Mouse (Mus musculus) heart, adult 9 months (tissue): ENCODE measurements around the gene Slc35g3.
A peak's percentile ranks its signal among the peaks of the same experiment; 100 is the strongest.

Experiments used
- DNase-seq, 2 experiments: peaks; one replicate each; pipeline ENCODE4 v3.0.0; 2022; ENCODE audit warnings: low spot score in 2 of 2

Gene Slc35g3

GRCm38 (mm10) chr11:69761868-69762267, at the start of gene Slc35g3:
Gene Slc35g3 (minus strand): TSS chr11:69761968.
- no peak for DNase-seq

DNA sequence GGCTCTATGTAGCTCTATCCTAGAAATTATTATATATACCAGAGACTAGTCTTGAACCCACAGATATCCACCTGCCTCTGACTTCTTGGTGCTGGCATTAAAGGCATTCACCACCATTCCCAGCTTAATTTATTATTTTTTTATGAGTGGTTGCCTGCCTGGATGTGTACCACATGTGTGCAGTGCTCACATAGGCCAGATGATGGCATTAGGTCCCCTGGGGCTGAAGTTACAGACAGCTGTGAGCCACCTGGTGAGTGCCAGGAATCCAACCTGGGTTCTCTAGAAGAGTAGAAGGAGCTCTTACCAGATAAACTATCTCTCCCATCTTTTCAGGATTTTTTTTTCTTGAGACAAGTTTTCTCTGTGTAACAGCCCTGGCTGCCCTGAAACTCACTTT, 48.5 kb upstream of the Slc35g3 start:
- no peak for DNase-seq

GRCm38 (mm10) chr11:69807641-69808040, 45.9 kb upstream of the Slc35g3 start:
- DNase-seq, result no peak

- no peak for DNase-seq
These were observed 44.6 kb upstream of the Slc35g3 start for GRCm38 (mm10) chr11:69806378-69806777.

- no peak for DNase-seq
These were observed 43.5 kb upstream of the Slc35g3 start, which contains the start of gene Tmem102 for GRCm38 (mm10) chr11:69804972-69805909. Gene Tmem102 (minus strand): TSS chr11:69805624.

- peak; percentile 39 to 45 for DNase-seq
These were observed 42.8 kb upstream of the Slc35g3 start for GRCm38 (mm10) chr11:69804652-69804940.

DNA sequence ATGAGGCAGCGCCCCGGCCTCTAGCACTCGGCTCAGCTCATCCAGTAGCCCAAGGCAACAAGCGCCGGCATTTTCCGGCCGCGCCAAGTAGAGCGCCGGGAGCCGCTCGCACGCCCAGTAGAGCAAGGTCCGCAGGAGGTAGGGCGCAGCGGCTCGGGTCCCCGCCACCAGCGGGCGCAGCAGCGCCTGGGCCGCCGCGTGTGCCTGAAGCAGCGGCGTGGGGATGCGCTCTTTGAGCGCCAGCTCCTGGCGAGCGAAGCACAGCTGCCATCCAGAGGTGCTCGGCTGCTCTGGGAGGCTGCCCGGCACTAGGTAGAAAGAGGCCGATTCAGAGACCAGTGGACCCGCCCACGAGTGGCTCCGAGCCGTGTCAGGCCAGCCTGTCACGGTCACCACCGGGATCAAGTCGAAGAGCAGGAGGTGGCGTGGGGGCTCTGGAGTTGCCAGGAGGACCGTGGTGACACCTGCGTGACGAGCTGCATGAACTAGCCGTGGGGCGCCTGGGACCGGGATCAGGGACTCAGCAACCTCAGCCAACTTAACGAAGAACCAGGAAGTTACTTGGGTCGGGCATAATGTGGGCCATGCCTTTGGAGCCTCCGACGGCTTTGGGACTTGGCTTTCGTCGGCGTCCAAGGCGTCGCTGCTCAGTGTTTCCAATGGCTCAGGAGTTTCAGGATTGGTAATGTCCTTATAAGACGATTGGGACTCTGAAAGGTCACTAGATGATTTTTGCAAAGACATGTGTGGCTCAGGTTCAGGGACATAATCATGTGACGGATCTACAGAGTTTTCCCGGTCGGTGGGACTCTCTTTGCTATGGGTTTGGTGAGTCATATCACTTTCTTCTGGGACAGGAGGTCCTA, 42.3 kb upstream of the Slc35g3 start:
- DNase-seq, result peak; percentile 74 to 78

DNA sequence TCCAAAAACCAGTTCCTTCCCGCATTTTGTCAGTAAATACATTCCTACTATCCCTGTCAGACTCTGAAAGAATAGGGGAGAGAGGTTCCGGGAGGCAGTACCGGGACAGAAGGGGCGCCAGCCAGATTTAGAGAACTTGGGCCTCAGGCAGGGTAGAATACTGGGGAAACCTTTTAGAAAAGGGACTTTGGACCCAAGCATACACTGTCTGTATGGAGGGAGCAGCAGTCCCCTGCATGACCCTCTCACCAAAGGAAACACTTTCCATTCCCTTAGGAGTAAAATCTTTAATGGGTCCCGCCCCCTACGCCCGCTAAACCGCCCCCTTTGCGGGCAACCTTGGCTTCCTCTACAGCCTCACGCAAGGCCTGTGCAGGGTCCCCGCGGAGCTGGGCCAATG, 41.6 kb upstream of the Slc35g3 start:
- DNase-seq, result no peak

DNA sequence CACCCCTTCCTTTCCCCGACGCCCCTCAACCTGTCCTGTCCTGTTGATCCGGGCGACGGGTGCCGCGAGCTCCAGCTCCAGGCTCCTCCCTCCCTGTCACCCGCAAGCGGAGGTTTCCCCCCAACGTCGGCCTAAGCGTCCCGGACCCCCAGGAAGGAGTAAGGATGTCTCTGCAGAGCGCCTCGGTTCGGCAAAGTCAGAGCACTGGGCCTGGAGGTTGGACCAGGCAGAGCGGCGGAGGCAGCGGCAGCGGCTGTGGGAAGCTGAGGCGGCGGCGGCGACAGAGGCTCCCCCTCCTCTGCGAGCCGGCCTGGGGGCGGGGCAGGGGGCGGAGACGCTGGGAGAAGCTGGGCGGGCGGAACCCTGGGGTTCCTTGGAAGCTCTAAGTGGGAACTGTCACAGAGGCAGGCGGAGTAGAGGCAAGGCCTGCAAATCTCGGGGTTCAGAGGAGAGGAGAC, 40.9 kb upstream of the Slc35g3 start:
- peak; percentile 89 for DNase-seq

- DNase-seq, result no peak
These were observed 39.7 kb upstream of the Slc35g3 start, which contains the start of gene Fgf11 for GRCm38 (mm10) chr11:69801379-69801977. Gene Fgf11 (minus strand): TSS chr11:69801857.

DNA sequence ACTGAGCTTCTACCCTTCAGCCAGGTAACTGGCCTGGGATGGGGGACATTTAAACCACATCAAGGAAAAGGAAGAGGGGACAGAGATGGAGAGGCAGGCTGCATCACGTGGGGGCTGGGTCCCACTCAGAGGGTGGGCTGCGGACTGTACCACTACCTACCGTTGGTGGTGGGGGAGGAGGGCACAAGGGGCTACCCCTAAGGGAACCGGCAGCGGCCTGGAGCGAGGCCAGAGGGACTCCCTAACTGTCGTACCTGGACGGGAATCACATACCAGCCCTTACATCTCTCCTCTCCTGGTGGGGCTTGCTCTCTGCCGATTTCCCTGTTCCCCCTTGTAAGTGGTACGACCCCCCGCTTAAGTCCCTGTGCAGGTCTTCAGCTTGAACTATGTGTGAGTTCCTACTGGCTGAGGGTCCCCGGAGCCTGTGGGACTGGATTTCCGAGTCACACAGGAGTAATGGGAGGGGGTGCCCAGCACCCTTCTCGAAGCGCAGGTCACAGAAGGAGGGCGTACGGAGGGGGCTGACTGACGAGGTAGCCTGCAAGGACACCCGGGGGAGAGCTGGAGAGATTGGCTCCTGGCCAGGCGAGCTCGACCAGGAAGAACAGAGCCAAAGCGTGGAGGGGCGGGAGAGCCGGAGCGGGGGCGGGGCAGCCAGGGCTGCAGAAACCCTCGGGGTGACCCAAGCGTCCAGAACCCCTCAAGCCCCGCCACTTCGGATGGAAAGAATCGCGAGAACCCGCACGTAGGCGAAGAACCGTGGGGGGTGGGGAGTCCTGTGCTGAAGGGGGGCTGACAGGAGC, 38.8 kb upstream of the Slc35g3 start:
- peak in 1 of 2 experiments; percentile 29 for DNase-seq

DNA sequence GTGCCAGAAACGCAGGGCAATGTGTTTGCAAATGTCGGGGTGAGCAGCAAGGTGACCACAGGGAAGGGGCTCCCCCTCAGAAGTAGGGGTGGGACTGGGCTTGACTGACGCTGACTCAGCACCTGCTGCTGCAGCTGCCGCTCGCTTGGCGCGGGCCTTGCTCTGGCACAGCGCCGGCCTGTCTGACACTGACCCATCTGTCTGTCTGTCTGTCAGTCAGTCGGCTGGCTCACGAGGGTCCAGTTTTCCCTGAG, 38.3 kb upstream of the Slc35g3 start:
- no peak for DNase-seq

DNA sequence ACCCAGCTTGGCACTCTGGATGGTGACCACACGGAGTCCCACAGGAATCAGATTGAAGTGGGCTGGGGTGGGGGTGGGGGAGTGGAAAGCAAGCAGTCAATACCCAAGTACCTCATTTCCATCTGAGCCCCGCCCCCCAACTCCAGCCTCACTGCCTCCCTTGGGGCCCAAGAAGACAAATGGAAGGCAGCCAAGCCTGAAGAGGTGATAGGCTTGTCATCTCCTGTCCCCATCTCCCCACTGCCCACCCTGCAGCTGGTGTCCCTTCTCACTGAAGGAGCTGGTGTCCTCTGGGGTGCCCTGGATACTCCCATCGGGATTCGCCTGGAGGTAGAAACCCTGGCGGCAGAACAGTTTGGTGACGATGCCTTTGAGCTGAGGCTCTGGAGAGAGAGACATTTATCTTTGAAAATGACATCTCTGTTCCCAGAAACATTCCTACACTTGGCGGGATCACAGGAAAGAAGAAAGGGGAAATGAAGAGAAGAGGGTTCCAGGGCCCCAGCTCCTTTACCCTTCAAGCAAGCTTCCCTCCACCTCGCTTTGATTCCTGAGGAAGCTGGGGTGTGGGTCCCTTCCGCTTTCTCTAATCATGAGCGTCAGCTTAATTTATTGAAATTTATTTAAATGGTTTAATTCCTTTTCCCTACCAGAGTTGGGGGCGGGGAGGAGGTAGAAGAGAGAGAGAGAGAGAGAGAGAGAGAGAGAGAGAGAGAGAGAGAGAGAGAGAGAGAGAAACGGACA, 37.8 kb upstream of the Slc35g3 start:
- no peak for DNase-seq

- DNase-seq, result no peak
These were observed 36.2 kb upstream of the Slc35g3 start for GRCm38 (mm10) chr11:69797924-69798323.

- DNase-seq, result no peak
These were observed 34.2 kb upstream of the Slc35g3 start for GRCm38 (mm10) chr11:69795983-69796435.

DNA sequence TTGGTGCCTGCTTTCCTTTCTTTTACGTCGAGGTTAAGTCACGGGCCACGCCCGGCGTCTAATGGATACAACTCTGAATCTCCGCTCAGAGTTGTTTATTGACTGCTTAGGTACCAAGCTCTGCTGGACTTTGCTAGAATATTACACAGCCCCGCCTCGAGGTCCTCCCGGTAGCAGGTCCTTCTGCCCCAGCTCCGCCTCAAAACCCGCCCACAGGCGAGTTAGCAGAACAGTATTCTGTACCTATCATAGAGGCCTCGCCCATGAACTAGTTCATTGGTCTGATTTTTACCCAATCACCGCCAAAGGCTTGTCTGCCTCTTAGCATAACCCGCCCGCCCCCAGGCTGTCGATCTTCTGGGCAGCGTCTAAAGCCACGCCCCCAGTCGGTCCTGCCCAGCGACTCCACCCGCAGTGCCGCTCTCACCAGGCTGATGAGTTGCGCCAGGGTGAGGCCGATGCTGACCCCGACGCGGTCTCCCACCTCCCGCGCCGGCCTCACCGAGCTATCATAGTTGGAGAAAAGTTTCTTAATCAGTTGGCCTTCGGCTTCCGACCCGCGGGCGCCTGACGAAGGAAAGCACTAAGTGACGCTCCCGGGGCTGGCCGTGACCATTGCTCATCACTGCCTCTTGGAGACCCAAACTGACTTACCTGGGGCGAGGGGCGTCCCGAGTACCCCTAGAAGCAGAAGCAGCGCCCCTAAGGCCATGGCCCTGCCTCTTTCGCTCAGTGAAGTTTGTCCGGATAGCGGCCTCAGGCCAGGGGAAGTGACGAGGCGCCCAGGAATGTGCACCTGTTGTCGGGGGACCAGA, 33.6 kb upstream of the Slc35g3 start, which contains the start of gene Chrnb1:
Gene Chrnb1 (minus strand): TSS at position 776 of the 815 bp plus-strand sequence.
- DNase-seq, result peak; percentile 97 to 99

GRCm38 (mm10) chr11:69793429-69793828, 31.7 kb upstream of the Slc35g3 start:
- DNase-seq, result no peak

DNA sequence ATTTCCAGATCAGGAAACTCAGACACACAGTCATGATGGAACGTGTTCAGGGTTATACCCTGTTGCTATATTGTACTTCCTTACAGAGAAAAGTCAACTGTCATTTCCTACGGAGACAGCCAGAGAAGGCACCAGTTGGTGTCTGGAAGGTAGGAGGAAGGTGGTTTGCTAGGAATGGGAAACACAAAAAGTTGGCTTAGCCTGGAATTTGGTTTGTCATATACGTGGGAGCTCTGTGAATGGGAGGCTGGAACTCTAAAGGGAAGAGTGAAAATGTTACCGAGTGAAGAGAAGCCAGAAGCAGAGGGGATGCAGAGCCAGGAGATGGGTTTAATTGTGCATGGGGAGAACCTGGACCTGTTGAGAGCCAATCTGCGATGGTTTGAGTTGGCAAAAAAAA, 29.7 kb upstream of the Slc35g3 start:
- DNase-seq, result no peak

DNA sequence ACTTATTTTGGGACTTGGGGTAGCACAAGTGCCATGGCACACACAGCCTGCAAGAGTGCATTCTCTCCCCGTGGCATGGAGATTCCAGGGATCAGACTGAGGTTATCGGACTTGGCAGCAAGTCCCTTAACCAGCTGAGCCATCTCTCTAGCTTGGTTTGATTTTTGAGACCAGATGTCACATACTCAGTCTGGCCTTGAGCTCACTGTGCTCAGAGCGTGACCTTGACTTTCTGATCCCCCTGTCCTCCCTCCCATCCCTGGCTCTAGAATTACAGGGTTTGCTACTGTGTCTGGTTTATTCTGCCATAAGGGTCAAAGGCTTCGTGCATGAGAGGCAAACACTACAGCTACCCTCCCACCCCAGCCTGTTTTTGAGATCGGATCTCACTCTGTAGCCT, 27.7 kb upstream of the Slc35g3 start:
- no peak for DNase-seq

DNA sequence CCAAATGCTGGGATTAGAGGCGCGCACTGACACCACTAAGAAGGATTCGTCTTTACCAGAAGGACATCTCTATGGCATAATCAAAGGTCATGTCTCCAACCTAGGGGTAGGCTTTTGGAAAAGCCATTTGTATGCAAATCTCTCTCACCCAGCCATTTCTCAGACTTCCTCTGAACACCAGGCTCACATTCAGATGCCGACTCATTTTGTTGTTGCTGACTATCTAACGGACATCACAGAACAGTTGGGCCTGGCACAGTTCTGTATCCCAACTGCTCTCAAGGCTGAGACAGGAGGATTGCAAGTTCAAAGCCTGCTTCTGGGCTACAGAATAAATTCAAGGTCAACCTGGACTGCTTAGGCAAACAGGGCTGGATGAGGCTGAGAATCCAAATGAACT, 25.5 kb upstream of the Slc35g3 start:
- no peak for DNase-seq
